Mouse (Mus musculus) T-helper 17 cell (primary cell): ENCODE measurements around the gene Opcml.

Source experiments
- in situ Hi-C, 2 experiments: fragments of 300-600 bp; cut with MboI, MseI; formaldehyde crosslinking; loops; 1 replicate in 1 of 2; 2 replicates in 1 of 2; pipeline ENCODE4 v1.15.1; 2025; ENCODE audit warnings: high pct_unique_total_duplicates in 2 of 2

Opcml gene

GRCm38 (mm10) chr9:27790725-27791638, at the start of gene Opcml:
TSS of gene Opcml (plus strand) at chr9:27790775.
- in situ Hi-C loops = no loop called here

GRCm38 (mm10) chr9:27758709-27759108, 31.9 kb upstream of the Opcml start:
- in situ Hi-C loops = no loop called here

- in situ Hi-C loops = no loop called here
These were observed 29.4 kb upstream of the Opcml start for GRCm38 (mm10) chr9:27761196-27761595.

- in situ Hi-C loops = no loop called here
These were observed 24.1 kb upstream of the Opcml start for GRCm38 (mm10) chr9:27766446-27766845.

- in situ Hi-C loops = no loop called here
These were observed 23.2 kb upstream of the Opcml start for GRCm38 (mm10) chr9:27767196-27767900.

- in situ Hi-C loops = no loop called here
These were observed 21.8 kb upstream of the Opcml start for GRCm38 (mm10) chr9:27768788-27769187.

- in situ Hi-C loops = no loop called here
These were observed 9.1 kb upstream of the Opcml start for GRCm38 (mm10) chr9:27781291-27781993.

GRCm38 (mm10) chr9:27781994-27782337, 8.6 kb upstream of the Opcml start:
- in situ Hi-C loops = no loop called here

- in situ Hi-C loops = no loop called here
These were observed 1.0 kb downstream of the Opcml start for GRCm38 (mm10) chr9:27791639-27791966.

GRCm38 (mm10) chr9:27792226-27792625, 1.7 kb downstream of the Opcml start:
- in situ Hi-C loops = no loop called here

GRCm38 (mm10) chr9:27792994-27793393, 2.4 kb downstream of the Opcml start:
- in situ Hi-C loops = no loop called here

GRCm38 (mm10) chr9:27796535-27796934, 6.0 kb downstream of the Opcml start:
- in situ Hi-C loops = no loop called here

GRCm38 (mm10) chr9:27800992-27801391, 10.4 kb downstream of the Opcml start:
- in situ Hi-C loops = no loop called here

- in situ Hi-C loops = no loop called here
These were observed 11.2 kb downstream of the Opcml start for GRCm38 (mm10) chr9:27801807-27802206.

- in situ Hi-C loops = no loop called here
These were observed 11.8 kb downstream of the Opcml start for GRCm38 (mm10) chr9:27802379-27802778.

GRCm38 (mm10) chr9:27804461-27804860, 13.9 kb downstream of the Opcml start:
- in situ Hi-C loops = no loop called here

GRCm38 (mm10) chr9:27809741-27810140, 19.2 kb downstream of the Opcml start:
- in situ Hi-C loops = no loop called here

GRCm38 (mm10) chr9:27813207-27813790, 22.7 kb downstream of the Opcml start:
- in situ Hi-C loops = no loop called here

- in situ Hi-C loops = no loop called here
These were observed 23.6 kb downstream of the Opcml start for GRCm38 (mm10) chr9:27814161-27814560.

GRCm38 (mm10) chr9:27821197-27821596, 30.6 kb downstream of the Opcml start:
- in situ Hi-C loops = no loop called here

- in situ Hi-C loops = no loop called here
These were observed 32.1 kb downstream of the Opcml start for GRCm38 (mm10) chr9:27822681-27823080.

GRCm38 (mm10) chr9:27824424-27824823, 33.8 kb downstream of the Opcml start:
- in situ Hi-C loops = no loop called here
